18 mouse cellular contexts compared by ENCODE assay signal in the genomic region with DNA sequence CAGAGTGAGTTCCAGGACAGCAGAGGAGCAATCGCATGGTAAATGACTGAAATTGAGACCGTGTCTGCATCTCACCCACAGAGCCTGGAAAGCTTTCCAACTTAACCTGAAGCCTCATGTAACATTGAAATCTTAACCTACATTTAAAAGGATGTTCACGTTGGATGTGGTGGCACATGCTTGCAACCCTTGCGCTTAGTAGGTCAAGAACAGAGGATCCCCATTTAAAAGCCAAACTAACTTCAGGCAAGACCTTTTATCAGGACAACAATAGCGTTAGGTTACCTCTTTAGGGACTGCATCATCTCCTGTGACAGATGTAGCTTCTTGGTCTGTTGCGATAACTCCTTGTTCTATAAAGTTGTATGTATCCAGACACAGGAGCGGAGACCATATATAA. TPM values are rescaled to one million over a fixed set of nuclear protein-coding genes. Genes with fewer than 3 reads are reported as not detected.
"Had no signal": no experiment of that assay in that cellular context is flagged by ENCODE, and none has a peak within 500 bp of the region (broad histone marks: within the 10 kb centered on the region; RNA-seq: fewer than 3 reads in every experiment).

No protein-coding gene starts in this region.

- H3K9me3 ChIP-seq: neural tube, embryonic 12.5 days; neural tube, embryonic 13.5 days; neural tube, embryonic 15.5 days; stomach, embryonic 15.5 days had no signal

- H3K4me1 ChIP-seq: neural tube, embryonic 12.5 days; neural tube, embryonic 13.5 days; stomach, embryonic 15.5 days had no signal

- H3K27ac ChIP-seq: neural tube, embryonic 12.5 days; neural tube, embryonic 13.5 days; neural tube, embryonic 15.5 days; stomach, embryonic 15.5 days; stomach, postnatal 0 days had no signal

- H3K4me3 ChIP-seq: neural tube, embryonic 12.5 days; neural tube, embryonic 13.5 days; neural tube, embryonic 15.5 days; stomach, embryonic 15.5 days had no signal

- H3K4me2 ChIP-seq: neural tube, embryonic 12.5 days; neural tube, embryonic 13.5 days; neural tube, embryonic 15.5 days; stomach, embryonic 15.5 days had no signal

- H3K9ac ChIP-seq: neural tube, embryonic 12.5 days; neural tube, embryonic 13.5 days; neural tube, embryonic 15.5 days; stomach, embryonic 15.5 days had no signal

- H3K27me3 ChIP-seq: neural tube, embryonic 12.5 days; neural tube, embryonic 13.5 days; neural tube, embryonic 15.5 days; stomach, embryonic 15.5 days had no signal

- DNase-seq: retina, postnatal 1 day; right cerebral cortex, adult 18-20 months; right cerebral cortex, postnatal 14 days; right cerebral cortex, postnatal 25 days; right cerebral cortex, postnatal 4 days; spleen, adult 18-20 months; thymus, adult 18-20 months; thymus, adult 2 months; thymus, postnatal 14 days; thymus, postnatal 25 days; thymus, postnatal 36 days; thymus, postnatal 4 days had no signal

RNA-seq across cellular contexts. Expression of gene Mlkl, which starts 47.4 kb away (rescaled TPM):
- polyA plus RNA-seq: neural tube, embryonic 14.5 days had no signal
